Mouse (Mus musculus) heart, adult 2 months (tissue): ENCODE data around the gene Tec.

ENCODE experiments used
- CTCF ChIP-seq: fragments of 200-600 bp; IDR thresholded peaks from 2 replicates; pipeline ENCODE4 v1.8.1; 2022; ENCODE audit warnings: antibody characterized with exemption, mild to moderate bottlenecking, moderate library complexity
- POLR2A ChIP-seq: fragments of 200-500 bp; IDR thresholded peaks from 2 replicates; pipeline ENCODE4 v1.6.1; 2011; ENCODE audit warnings: mild to moderate bottlenecking, low read depth, low read length, control low read depth; ENCODE audit not compliant: insufficient read depth

GRCm38 (mm10) chr5:72896478-72897279 is 28.4 kb upstream of the Tec start:
- no peak for TF ChIP-seq CTCF
- no peak for TF ChIP-seq POLR2A
